Mouse (Mus musculus): ENCODE data around the gene Hdac11. TPM values are rescaled to one million over a fixed set of nuclear protein-coding genes. Genes with fewer than 3 reads are reported as not detected.
A peak's percentile ranks its signal among the peaks of the same experiment; 100 is the strongest.

Hdac11 gene
- total and polyA plus RNA-seq, 3 experiments = 17.4 to 22.7 (median 18.4) TPM

GRCm38 (mm10) chr6:91220062-91220461 is 63.6 kb downstream of the Hdac11 start:
- TF ChIP-seq EP300 (IDR thresholded peaks at IDR 0.05; ENCODE audit: insufficient read depth, low read depth, low read length) = no peak
- peaks cover 37% of the 10 kb centered on the region for H3K4me1 ChIP-seq (ENCODE audit: control insufficient read depth, insufficient read depth, low read length)
- no peak overlapping the region for H3K9ac ChIP-seq (ENCODE audit: low read depth, low read length)
- H3K79me2 ChIP-seq (replicated peaks; ENCODE audit: control insufficient read depth, insufficient read depth, low read length) = no peaks in the 10 kb centered on the region
- no peaks in the 10 kb centered on the region for H3K27me3 ChIP-seq (ENCODE audit: control insufficient read depth, insufficient read depth, low read length)
- no peak overlapping the region for H3K4me3 ChIP-seq
- intact Hi-C loops (cut with DNase I) = loop anchor here (5.0 kb wide), 1 partner anchor 57 kb away; no protein-coding TSS in a partner anchor
- no peak for DNase-seq
- H3K36me3 ChIP-seq (ENCODE audit: control insufficient read depth, insufficient read depth, low read length) = no peaks in the 10 kb centered on the region; the same call in 1 of the 2 replicates
- no peak overlapping the region for H3K27ac ChIP-seq

- intact Hi-C loops (cut with DNase I) = loop anchor here (5.0 kb wide), 1 partner anchor 56 kb away; no protein-coding TSS in a partner anchor
- no peak for DNase-seq
- Histone ChIP-seq H3K9ac (ENCODE audit: low read depth, low read length) (no peak overlapping the region), H3K79me2 (replicated peaks; ENCODE audit: control insufficient read depth, insufficient read depth, low read length) (no peaks in the 10 kb centered on the region), H3K27me3 (ENCODE audit: control insufficient read depth, insufficient read depth, low read length) (no peaks in the 10 kb centered on the region), H3K4me3 (no peak overlapping the region), H3K27ac (no peak overlapping the region), H3K4me1 (ENCODE audit: control insufficient read depth, insufficient read depth, low read length) (peaks cover 39% of the 10 kb centered on the region), H3K36me3 (ENCODE audit: control insufficient read depth, insufficient read depth, low read length) (no peaks in the 10 kb centered on the region; the same call in 1 of the 2 replicates)
- TF ChIP-seq CTCF (IDR thresholded peaks at IDR 0.05) = no peak
- no peak for TF ChIP-seq EP300 (IDR thresholded peaks at IDR 0.05; ENCODE audit: insufficient read depth, low read depth, low read length)
- no peak for TF ChIP-seq POLR2A (IDR thresholded peaks at IDR 0.05; ENCODE audit: insufficient read depth, low read depth, low read length)
- 41% methylated on average over 3 of the region's 3 CpGs for WGBS
These were observed 64.6 kb downstream of the Hdac11 start for GRCm38 (mm10) chr6:91221094-91221493.

- Histone ChIP-seq H3K79me2 (replicated peaks; ENCODE audit: control insufficient read depth, insufficient read depth, low read length) (no peaks in the 10 kb centered on the region), H3K4me3 (no peak overlapping the region), H3K4me1 (ENCODE audit: control insufficient read depth, insufficient read depth, low read length) (peaks cover 28% of the 10 kb centered on the region), H3K27ac (no peak overlapping the region; the same call in 1 of the 2 replicates), H3K27me3 (ENCODE audit: control insufficient read depth, insufficient read depth, low read length) (no peaks in the 10 kb centered on the region), H3K9ac (ENCODE audit: low read depth, low read length) (no peak overlapping the region), H3K36me3 (ENCODE audit: control insufficient read depth, insufficient read depth, low read length) (no peaks in the 10 kb centered on the region)
- TF ChIP-seq CTCF (IDR thresholded peaks at IDR 0.05) (no peak), POLR2A (IDR thresholded peaks at IDR 0.05; ENCODE audit: insufficient read depth, low read depth, low read length) (no peak), EP300 (IDR thresholded peaks at IDR 0.05; ENCODE audit: insufficient read depth, low read depth, low read length) (no peak)
- peak in 1 of 2 experiments; percentile 71 for DNase-seq
- intact Hi-C loops (cut with DNase I) = loop anchor here (5.0 kb wide), 1 partner anchor 54 kb away; no protein-coding TSS in a partner anchor
- 75% methylated on average over 10 of the region's 10 CpGs for WGBS
These were observed 66.4 kb downstream of the Hdac11 start for GRCm38 (mm10) chr6:91222694-91223346.

Other genes with a start within 250 kb of the Hdac11 start
- gene Iqsec1, start 168.0 kb upstream of the Hdac11 start, total RNA-seq (2021) = 100 to 1,000 TPM; 146 to 147 TPM
- gene Iqsec1, start 168.0 kb upstream of the Hdac11 start, polyA plus RNA-seq (2012; rRNA removed) = 95.8 and 100 TPM in 2 replicates
- 1 to 10 TPM; 2.5 to 3.4 TPM for gene Nup210, start 39.8 kb upstream of the Hdac11 start, total RNA-seq (2021)
- 2.4 and 6.4 TPM in 2 replicates for gene Nup210, start 39.8 kb upstream of the Hdac11 start, polyA plus RNA-seq (2012; rRNA removed)
- gene Fbln2, start 55.8 kb downstream of the Hdac11 start, total RNA-seq (2021) = 10 to 100 TPM; 55.8 to 56.9 TPM
- 117 and 153 TPM in 2 replicates for gene Fbln2, start 55.8 kb downstream of the Hdac11 start, polyA plus RNA-seq (2012; rRNA removed)

Measured in heart, adult 2 months (tissue).